Mouse (Mus musculus): ENCODE data around the gene Gjd3.
"Not testable (repeated sequence)": the region's sequence is repeated elsewhere in the genome, so short reads cannot be mapped to it uniquely, and the experiment has no call there.

The Gjd3 gene

GRCm38 (mm10) chr11:99013856-99014255 is 31.0 kb upstream of the Gjd3 start:
- Histone ChIP-seq H3K36me3 (ENCODE audit: insufficient read depth, low read length) (peaks cover 100% of the 10 kb centered on the region), H3K27me3 (ENCODE audit: insufficient read depth, low read length) (no peaks in the 10 kb centered on the region), H3K4me3 (replicated peaks; ENCODE audit: low read length) (no peak overlapping the region), H3K4me1 (replicated peaks; ENCODE audit: low read depth, low read length) (peaks cover 13% of the 10 kb centered on the region), H3K9me3 (ENCODE audit: low read length) (no peaks in the 10 kb centered on the region)
- TF ChIP-seq CTCF (conservative IDR thresholded peaks at IDR 0.05; ENCODE audit: low read length) (no peak), POU5F1 (IDR thresholded peaks at IDR 0.05; ENCODE audit: borderline replicate concordance, low read length) (no peak), NANOG (IDR thresholded peaks at IDR 0.05; ENCODE audit: borderline replicate concordance, low read length) (no peak)

GRCm38 (mm10) chr11:99010706-99011105 is 27.9 kb upstream of the Gjd3 start:
- Histone ChIP-seq H3K36me3 (ENCODE audit: insufficient read depth, low read length) (peaks cover 100% of the 10 kb centered on the region), H3K4me1 (replicated peaks; ENCODE audit: low read depth, low read length) (peaks cover under 1% of the 10 kb centered on the region; the same call in 1 of the 2 replicates), H3K9me3 (ENCODE audit: low read length) (no peaks in the 10 kb centered on the region), H3K4me3 (replicated peaks; ENCODE audit: low read length) (no peak overlapping the region), H3K27me3 (ENCODE audit: insufficient read depth, low read length) (no peaks in the 10 kb centered on the region)
- no peak for TF ChIP-seq CTCF (conservative IDR thresholded peaks at IDR 0.05; ENCODE audit: low read length)
- no peak for TF ChIP-seq NANOG (IDR thresholded peaks at IDR 0.05; ENCODE audit: borderline replicate concordance, low read length)
- TF ChIP-seq POU5F1 (IDR thresholded peaks at IDR 0.05; ENCODE audit: borderline replicate concordance, low read length) = no peak

- no peaks in the 10 kb centered on the region for H3K4me1 ChIP-seq (replicated peaks; ENCODE audit: low read depth, low read length)
- no peaks in the 10 kb centered on the region for H3K9me3 ChIP-seq (ENCODE audit: low read length)
- TF ChIP-seq NANOG (IDR thresholded peaks at IDR 0.05; ENCODE audit: borderline replicate concordance, low read length) = no peak
- TF ChIP-seq POU5F1 (IDR thresholded peaks at IDR 0.05; ENCODE audit: borderline replicate concordance, low read length) = no peak
- TF ChIP-seq CTCF (conservative IDR thresholded peaks at IDR 0.05; ENCODE audit: low read length) = no peak
- H3K27me3 ChIP-seq (ENCODE audit: insufficient read depth, low read length) = no peaks in the 10 kb centered on the region
- H3K4me3 ChIP-seq (replicated peaks; ENCODE audit: low read length) = no peak overlapping the region
- H3K36me3 ChIP-seq (ENCODE audit: insufficient read depth, low read length) = peaks cover 100% of the 10 kb centered on the region
Measured at GRCm38 (mm10) chr11:99010124-99010523, 27.3 kb upstream of the Gjd3 start.

GRCm38 (mm10) chr11:99006788-99007187 is 24.0 kb upstream of the Gjd3 start:
- Histone ChIP-seq H3K9me3 (ENCODE audit: low read length) (no peaks in the 10 kb centered on the region), H3K36me3 (ENCODE audit: insufficient read depth, low read length) (peaks cover 100% of the 10 kb centered on the region), H3K4me3 (replicated peaks; ENCODE audit: low read length) (no peak overlapping the region), H3K27me3 (ENCODE audit: insufficient read depth, low read length) (no peaks in the 10 kb centered on the region), H3K4me1 (replicated peaks; ENCODE audit: low read depth, low read length) (0 out of 2 replicates have a peak, but pooled peaks cover 8% of the 10 kb centered on the region)
- TF ChIP-seq NANOG (IDR thresholded peaks at IDR 0.05; ENCODE audit: borderline replicate concordance, low read length) = no peak
- TF ChIP-seq CTCF (conservative IDR thresholded peaks at IDR 0.05; ENCODE audit: low read length) = no peak
- no peak for TF ChIP-seq POU5F1 (IDR thresholded peaks at IDR 0.05; ENCODE audit: borderline replicate concordance, low read length)

DNA sequence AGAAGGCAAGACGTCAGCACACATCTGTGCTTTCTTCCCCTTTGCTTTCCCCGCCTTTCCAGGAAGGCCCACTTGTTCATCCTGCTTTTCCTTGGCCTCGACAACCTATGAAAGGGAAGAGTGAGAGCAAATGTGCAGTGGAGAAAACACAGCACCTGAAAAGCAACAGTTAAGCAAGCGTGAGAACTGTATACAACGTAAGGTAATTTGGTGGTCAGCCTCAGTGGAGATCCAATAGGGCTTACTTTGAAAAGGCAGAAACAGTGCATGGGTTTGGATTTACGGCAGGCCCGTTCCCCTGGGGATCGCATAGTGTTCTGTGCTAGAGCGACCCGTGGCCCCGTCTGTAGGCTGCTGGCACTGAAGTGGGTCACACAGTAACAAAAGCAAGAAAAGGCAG is 16.4 kb upstream of the Gjd3 start:
- Histone ChIP-seq H3K4me3 (replicated peaks; ENCODE audit: low read length) (no peak overlapping the region), H3K9me3 (ENCODE audit: low read length) (no peaks in the 10 kb centered on the region), H3K4me1 (replicated peaks; ENCODE audit: low read depth, low read length) (peaks cover 14% of the 10 kb centered on the region), H3K36me3 (ENCODE audit: insufficient read depth, low read length) (peaks cover 99% of the 10 kb centered on the region), H3K27me3 (ENCODE audit: insufficient read depth, low read length) (no peaks in the 10 kb centered on the region)
- no peak for TF ChIP-seq CTCF (conservative IDR thresholded peaks at IDR 0.05; ENCODE audit: low read length)
- TF ChIP-seq NANOG (IDR thresholded peaks at IDR 0.05; ENCODE audit: borderline replicate concordance, low read length) = no peak
- TF ChIP-seq POU5F1 (IDR thresholded peaks at IDR 0.05; ENCODE audit: borderline replicate concordance, low read length) = no peak

- peaks cover 18% of the 10 kb centered on the region for H3K4me1 ChIP-seq (replicated peaks; ENCODE audit: low read depth, low read length)
- TF ChIP-seq NANOG (IDR thresholded peaks at IDR 0.05; ENCODE audit: borderline replicate concordance, low read length) = no peak
- no peak for TF ChIP-seq CTCF (conservative IDR thresholded peaks at IDR 0.05; ENCODE audit: low read length)
- no peak overlapping the region for H3K4me3 ChIP-seq (replicated peaks; ENCODE audit: low read length)
- peaks cover 99% of the 10 kb centered on the region for H3K36me3 ChIP-seq (ENCODE audit: insufficient read depth, low read length)
- no peaks in the 10 kb centered on the region for H3K27me3 ChIP-seq (ENCODE audit: insufficient read depth, low read length)
- H3K9me3 ChIP-seq (ENCODE audit: low read length) = no peaks in the 10 kb centered on the region
Measured at GRCm38 (mm10) chr11:98998776-98999175, 16.0 kb upstream of the Gjd3 start.

DNA sequence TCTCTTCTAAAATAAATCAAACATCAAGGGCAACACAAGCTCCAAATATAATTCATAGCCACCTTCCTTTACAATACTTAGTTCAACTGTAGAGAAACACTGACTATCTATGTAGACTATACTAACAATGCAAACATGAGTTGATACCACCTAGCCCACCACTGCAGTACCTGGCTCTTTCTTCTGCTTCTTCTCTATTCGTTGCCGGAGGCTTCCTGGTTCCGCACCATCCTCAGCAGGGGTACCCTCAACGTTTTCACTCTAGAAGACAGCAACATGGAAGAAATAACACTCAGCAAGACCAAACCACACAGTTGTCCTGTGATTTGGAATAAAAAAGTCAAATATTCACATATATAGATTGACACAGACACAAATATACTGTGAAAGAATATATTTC is 14.8 kb upstream of the Gjd3 start:
- H3K4me3 ChIP-seq (replicated peaks; ENCODE audit: low read length) = no peak overlapping the region

GRCm38 (mm10) chr11:98995987-98996386 is 13.2 kb upstream of the Gjd3 start:
- peaks cover 96% of the 10 kb centered on the region for H3K36me3 ChIP-seq (ENCODE audit: insufficient read depth, low read length)
- no peaks in the 10 kb centered on the region for H3K9me3 ChIP-seq (ENCODE audit: low read length)
- H3K4me3 ChIP-seq (replicated peaks; ENCODE audit: low read length) = no peak overlapping the region
- H3K4me1 ChIP-seq (replicated peaks; ENCODE audit: low read depth, low read length) = peaks cover 24% of the 10 kb centered on the region
- no peak for TF ChIP-seq CTCF (conservative IDR thresholded peaks at IDR 0.05; ENCODE audit: low read length)
- no peak for TF ChIP-seq POU5F1 (IDR thresholded peaks at IDR 0.05; ENCODE audit: borderline replicate concordance, low read length)
- no peak for TF ChIP-seq NANOG (IDR thresholded peaks at IDR 0.05; ENCODE audit: borderline replicate concordance, low read length)
- H3K27me3 ChIP-seq (ENCODE audit: insufficient read depth, low read length) = no peaks in the 10 kb centered on the region

More for the DNA sequence above, 14.8 kb upstream of the Gjd3 start:
- Histone ChIP-seq H3K9me3 (ENCODE audit: low read length) (no peaks in the 10 kb centered on the region), H3K36me3 (ENCODE audit: insufficient read depth, low read length) (peaks cover 99% of the 10 kb centered on the region), H3K27me3 (ENCODE audit: insufficient read depth, low read length) (no peaks in the 10 kb centered on the region), H3K4me1 (replicated peaks; ENCODE audit: low read depth, low read length) (peaks cover 30% of the 10 kb centered on the region)
- TF ChIP-seq CTCF (conservative IDR thresholded peaks at IDR 0.05; ENCODE audit: low read length) = no peak
- no peak for TF ChIP-seq NANOG (IDR thresholded peaks at IDR 0.05; ENCODE audit: borderline replicate concordance, low read length)
- no peak for TF ChIP-seq POU5F1 (IDR thresholded peaks at IDR 0.05; ENCODE audit: borderline replicate concordance, low read length)

- no peak overlapping the region for H3K4me3 ChIP-seq (replicated peaks; ENCODE audit: low read length)
- no peaks in the 10 kb centered on the region for H3K9me3 ChIP-seq (ENCODE audit: low read length)
- peaks cover 42% of the 10 kb centered on the region for H3K4me1 ChIP-seq (replicated peaks; ENCODE audit: low read depth, low read length)
- no peak for TF ChIP-seq POU5F1 (IDR thresholded peaks at IDR 0.05; ENCODE audit: borderline replicate concordance, low read length)
- TF ChIP-seq NANOG (IDR thresholded peaks at IDR 0.05; ENCODE audit: borderline replicate concordance, low read length) = no peak
- TF ChIP-seq CTCF (conservative IDR thresholded peaks at IDR 0.05; ENCODE audit: low read length) = no peak
- peaks cover 63% of the 10 kb centered on the region for H3K36me3 ChIP-seq (ENCODE audit: insufficient read depth, low read length)
- no peaks in the 10 kb centered on the region for H3K27me3 ChIP-seq (ENCODE audit: insufficient read depth, low read length)
Measured at GRCm38 (mm10) chr11:98990866-98991265, 8.1 kb upstream of the Gjd3 start.

DNA sequence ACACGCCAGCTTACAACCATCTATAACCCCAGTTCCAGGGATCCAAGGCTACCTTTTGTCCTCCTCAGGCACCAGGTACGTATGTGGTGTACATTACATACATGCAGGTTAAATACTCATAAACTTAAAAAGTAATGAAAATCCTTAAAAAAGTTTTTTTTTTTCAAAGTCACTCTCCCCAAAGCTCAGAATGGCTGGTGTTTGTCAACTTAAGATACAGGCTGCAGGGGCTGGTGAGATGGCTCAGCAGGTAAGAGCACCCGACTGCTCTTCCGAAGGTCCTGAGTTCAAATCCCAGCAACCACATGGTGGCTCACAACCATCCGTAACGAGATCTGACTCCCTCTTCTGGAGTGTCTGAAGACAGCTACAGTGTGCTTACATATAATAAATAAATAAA is 5.4 kb upstream of the Gjd3 start:
- not testable (repeated sequence) for H3K9me3 ChIP-seq (ENCODE audit: low read length); H3K4me3 ChIP-seq (replicated peaks; ENCODE audit: low read length)
- peaks cover 55% of the 10 kb centered on the region for H3K4me1 ChIP-seq (replicated peaks; ENCODE audit: low read depth, low read length)
- H3K27me3 ChIP-seq (ENCODE audit: insufficient read depth, low read length) = peaks cover 12% of the 10 kb centered on the region
- peaks cover 37% of the 10 kb centered on the region for H3K36me3 ChIP-seq (ENCODE audit: insufficient read depth, low read length)
